Mouse (Mus musculus) gastrocnemius, postnatal 14 days (tissue): Measurements from ENCODE around the gene Jup. TPM values are rescaled to one million over a fixed set of nuclear protein-coding genes. Genes with fewer than 3 reads are reported as not detected.
"Not testable (repeated sequence)": the region's sequence is repeated elsewhere in the genome, so short reads cannot be mapped to it uniquely, and the experiment has no call there.

Source experiments
- DNase-seq: peaks from one replicate; pipeline ENCODE4 v3.0.0; 2021; ENCODE audit warnings: mixed read lengths
- intact Hi-C: fragments of 180-260 bp; cut with DNase I; formaldehyde crosslinking; loops from one replicate; pipeline ENCODE4 v1.15.1; 2025; ENCODE audit warnings: low total_unique reads
- total RNA-seq, 2 experiments: library from RNA; stranded (reverse); gene quantifications; 2 replicates each; pipeline ENCODE4 v1.2.3; 2021

The Jup gene
- total RNA-seq, 2 experiments from 2014 or later, result 88.5 to 89.4 TPM

DNA sequence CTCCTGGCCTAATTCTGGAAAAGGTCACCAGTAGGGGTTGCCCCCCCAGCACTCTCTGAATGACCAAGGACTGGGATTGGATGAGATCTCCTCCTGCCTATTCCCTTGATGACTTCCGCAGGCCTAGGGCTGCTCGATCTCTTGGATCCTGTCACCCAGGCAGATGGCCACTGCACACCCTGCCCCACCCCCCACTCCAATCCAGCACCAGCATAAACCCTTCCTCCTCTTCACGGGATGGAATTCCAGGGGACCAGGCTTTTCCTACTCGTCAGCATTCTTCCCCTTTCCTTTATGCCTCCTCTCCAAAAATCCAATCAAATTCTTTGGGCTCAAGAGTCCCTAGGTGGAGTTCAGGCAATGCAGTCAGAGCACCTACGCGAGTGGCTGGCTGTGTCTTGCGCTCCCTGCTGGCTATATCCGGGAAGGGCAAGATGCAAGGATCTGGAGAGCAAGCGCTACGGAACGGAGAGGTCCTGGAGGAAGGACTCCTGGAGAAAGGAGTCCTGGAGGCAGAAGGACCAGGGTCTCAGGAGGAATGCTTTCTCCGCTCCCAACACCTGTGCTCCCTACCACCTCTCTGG is 34.5 kb downstream of the Jup start:
- intact Hi-C loops, result loop anchor here (2.0 kb wide), 1 partner anchor 46 kb away; no protein-coding TSS in a partner anchor

DNA sequence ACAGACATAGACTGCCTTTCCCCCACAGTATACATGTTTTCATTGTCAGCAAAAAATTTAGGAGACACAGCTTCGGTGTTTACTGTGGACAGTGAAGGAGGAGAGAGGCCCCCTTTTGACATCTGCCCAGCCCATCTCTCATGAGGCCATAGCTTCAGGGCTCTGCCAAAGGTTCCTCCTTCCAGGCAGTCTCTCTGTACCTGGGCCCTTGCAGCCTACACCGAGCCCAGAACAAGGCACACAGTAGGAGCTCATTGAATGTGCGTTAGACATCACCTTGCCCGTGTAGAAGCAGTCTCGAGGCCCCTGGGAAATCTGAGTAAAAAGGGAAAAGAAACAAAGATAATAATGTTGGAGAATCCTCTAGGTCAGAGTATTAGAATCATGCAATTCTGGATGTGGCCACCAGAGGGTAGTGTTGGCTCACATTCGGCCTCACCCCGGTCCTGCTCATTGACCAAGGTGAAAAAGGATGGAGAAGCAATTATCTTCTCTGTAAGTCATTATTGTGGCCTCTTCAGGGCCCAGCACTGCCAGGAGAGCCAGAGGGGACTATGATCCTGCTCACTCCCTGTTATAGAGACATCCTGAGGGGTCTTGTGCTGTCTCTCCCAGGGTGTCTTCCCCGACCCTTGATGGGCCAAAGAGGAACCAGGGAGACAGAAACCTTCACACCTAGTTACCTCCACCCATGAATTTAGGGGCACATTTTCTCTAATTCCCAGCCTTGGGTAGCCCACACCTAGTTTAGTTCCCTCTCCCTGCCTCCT is 35.2 kb downstream of the Jup start:
- intact Hi-C loops, result loop anchor here (2.0 kb wide), 1 partner anchor 46 kb away; no protein-coding TSS in a partner anchor
- DNase-seq, result peak; percentile 73

More for the DNA sequence above, 34.5 kb downstream of the Jup start:
- DNase-seq, result peak; percentile 70

DNA sequence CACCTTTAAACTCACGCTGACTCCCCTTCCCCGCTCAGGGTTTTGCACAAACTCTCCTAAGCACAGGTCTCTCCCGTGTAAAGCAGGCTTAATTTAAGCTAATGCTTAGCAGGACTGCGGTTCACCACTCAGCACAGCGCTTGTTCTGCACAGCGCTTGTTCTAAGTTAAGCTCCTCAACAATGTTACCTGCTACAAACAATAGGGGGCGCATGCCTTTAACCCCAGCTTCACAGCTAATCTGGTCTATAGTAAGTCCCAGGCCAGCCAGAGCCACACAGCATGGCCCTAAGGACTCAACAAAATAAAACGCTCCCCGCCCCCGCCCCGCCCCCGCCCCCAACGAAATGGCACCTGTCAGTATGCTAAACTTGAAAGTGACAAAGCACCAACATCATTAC is 36.5 kb downstream of the Jup start:
- intact Hi-C loops, result not testable (repeated sequence)

DNA sequence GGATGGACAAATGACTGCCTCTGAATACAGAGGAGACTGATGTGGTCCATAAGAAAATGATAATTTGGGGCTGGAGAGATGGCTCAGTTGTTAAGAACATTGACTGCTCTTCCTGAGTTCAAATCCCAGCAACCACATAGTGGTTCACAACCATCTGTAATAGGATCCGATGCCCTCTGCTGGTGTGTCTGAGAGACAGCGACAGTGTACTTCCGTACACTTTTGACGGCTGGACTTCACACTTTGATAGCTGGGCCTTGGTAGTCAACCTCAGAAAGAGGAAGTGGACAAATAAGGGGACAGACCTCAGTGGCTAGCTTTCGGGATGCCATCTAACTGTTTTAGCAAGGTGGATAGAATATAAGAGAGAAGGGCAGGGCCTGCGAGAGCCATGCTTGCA is 37.4 kb downstream of the Jup start:
- DNase-seq, result no peak
- intact Hi-C loops, result no loop called here

More for the DNA sequence above, 36.5 kb downstream of the Jup start:
- DNase-seq, result not testable (repeated sequence)

DNA sequence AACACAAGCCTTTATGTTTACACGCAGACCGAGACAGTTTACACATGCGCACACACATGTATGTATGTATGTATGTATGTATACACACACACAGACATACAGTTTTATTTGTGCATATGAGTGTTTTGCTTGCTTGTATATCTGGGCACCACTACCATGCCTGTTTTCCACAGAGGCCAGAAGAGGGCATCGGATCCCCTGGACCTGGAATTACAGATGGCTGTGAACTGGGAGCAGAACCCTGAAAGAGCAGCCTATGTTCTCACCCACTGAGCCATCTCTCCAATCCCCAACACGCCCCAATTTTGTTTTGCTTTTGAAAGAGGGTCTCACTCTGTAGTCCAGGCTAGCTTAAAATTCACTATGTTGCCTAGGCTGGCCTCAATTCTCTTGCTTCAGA is 40.2 kb downstream of the Jup start:
- intact Hi-C loops, result no loop called here
- DNase-seq, result no peak

DNA sequence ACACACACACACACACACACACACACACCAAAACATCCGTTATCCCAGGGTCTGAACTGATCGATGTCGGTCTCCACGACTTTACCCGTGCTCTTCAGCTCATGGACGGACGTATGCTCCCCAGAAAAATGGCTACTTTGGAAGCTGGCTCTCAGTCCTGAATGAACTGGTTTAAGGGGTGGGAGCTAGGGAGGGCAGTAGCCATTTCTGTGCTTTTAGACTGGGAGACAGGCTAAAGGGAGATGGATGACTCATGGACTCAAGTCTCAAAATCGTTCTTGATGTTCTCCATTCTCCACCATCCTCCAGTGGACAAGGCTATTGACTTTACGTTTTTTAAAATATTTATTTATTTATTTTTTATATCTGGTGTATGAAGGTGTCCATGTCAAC is 40.7 kb downstream of the Jup start:
- intact Hi-C loops, result no loop called here
- no peak for DNase-seq

DNA sequence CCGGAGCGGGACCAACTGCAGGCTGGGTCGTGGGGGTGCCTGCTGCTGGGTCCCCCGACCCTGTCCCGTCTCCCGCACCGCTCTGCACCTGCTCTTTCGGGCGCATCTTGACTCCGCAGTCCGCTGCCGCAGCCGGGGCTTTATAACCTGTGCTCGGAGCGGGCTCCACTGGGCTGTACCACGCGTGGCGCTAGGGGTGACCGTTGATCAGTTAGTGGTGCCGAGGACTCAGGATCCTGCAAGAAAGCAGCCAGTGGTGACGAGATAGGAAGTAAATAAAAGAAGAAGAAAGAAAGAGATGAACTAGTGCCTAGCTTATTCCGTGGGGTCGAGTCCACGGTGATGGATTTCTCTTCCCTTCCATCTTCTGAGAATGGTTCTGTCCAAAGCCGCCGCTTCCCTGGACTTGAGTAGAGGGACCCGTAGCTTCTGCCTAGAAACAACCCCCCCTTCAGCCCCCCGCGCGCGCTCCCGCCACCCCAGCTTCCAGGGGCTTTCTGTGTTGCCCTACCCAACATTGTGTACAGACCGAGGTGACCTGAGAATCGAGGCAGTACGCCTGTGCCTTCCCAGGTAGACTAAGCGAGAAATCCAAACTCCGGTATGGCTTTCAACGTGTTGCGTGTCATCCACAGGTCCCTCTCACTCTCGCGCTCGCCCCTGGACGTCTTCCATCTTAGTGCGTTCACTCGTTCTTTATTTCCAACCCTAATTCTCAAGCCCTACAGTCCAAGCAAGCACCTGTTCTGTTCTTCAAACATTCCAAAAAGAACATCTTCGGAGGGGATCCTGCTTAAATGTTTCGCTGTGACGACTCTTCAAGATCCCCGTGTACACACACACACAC is 41.4 kb downstream of the Jup start, which contains the start of gene Hap1:
Hap1 (minus strand) TSS at position 157 of the 847 bp plus-strand sequence.
- intact Hi-C loops, result no loop called here
- DNase-seq, result peak; percentile 68

DNA sequence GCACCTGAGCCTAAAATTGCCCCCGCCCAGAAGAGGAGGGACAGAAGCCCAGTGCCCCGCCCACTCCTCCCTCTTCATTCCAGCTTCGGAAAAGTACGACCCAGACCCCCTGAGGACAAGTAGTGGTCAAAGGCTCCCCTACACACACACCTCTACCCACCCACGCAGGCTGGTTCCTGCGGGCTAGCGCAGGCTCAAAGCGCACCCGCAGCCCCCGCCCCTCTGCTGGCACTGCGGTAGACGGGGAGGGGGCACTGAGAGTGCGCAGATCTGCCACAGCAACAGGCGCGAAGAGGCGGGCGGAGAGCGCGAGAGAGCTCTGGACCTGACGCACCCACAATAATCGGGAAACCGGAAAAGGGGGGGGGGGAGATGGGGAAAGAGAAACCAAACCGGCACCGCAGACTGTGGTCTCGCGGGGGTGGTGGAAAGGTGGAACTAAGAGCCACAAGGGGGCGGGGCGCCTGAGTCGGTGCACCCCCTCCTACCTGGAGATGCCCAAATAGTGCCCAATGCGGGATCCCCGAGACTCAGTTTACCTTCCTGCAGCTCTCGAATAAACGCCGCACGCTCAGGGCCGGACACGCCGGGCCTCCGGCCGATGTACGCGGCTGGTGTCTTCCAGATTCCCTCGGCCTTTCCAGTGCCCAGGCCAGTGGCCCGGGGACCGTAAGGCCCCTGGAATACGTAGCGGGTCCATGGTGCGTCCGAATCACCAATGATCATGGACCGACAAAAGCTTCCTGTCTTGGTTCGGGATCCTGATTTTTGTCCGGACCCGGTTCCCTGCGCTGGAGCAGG is 42.2 kb downstream of the Jup start:
- no peak for DNase-seq
- intact Hi-C loops, result no loop called here

DNA sequence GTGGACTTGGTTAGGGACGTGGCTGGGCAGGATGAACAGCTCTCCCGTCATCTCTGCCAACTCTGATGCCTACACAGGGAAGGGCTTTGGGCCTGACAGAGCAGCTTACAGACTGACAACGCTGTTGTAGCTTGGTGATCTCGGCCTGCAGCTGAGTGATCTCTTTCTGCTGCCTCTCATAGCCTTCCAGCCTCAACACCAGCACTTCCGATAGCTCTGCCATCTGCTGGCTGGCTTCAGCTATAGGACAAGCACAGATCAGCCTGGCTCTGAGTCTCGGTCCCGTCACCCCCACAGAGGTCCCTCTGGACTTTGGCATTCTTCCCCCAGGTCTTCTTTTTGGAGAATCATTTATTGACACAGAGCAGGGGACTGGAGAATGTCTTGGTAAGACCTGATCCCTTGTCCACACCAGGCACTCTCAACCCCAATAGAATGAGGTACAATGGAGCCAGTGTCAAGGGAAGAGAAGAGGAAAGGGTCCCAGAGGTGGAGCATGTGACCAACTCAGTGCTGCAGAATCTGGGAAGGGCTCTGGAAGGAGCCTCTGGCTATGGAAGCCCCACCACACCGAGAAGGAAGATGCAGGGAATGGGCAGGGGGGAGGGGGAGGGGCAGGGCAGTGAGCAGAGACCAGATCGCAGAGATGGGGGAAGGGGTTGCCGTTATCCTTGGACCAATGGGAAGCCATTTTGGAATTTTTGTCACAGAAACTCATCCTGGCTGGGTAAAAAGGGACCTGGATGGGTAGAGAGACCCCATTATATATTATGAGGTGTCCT is 45.3 kb downstream of the Jup start:
- intact Hi-C loops, result no loop called here
- no peak for DNase-seq

DNA sequence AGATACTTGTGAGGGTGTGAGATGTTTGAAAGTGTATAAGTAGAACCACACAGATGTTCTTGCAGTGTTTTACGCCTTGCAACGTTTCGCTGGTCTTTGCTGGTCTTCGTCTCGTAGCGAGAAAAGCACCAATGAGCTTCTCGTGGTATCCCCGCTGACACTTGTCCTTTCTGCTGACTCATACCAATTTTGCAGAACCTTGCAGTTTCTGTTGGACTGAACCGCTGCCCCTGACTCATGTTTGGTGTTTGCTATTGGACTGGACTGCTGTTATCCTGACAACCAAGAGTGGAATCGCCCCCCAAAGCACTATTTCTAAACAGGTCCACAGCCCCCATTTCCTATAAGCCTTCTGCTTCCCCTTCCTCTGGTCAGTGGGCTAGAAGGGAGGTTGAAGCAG is 53.3 kb downstream of the Jup start:
- intact Hi-C loops, result no loop called here
- DNase-seq, result no peak

DNA sequence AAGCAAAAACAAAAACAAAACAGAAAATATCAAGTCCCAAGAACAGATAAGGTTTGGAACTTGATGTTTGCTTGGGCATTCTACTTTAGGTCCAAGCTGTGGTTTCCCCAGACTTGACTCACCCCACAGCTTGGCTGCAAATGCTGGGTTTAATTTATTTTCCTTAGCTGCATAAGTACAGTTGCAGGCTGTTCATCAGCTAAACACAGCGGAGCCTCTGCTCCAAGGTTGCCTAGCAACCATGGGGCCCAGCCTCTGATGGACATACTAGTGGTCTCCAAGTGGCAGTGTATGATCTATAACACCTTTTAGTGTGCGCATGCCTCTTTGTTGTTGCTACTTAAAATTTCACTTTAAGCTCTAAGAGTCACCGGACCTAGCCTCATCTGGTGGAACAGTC is 61.8 kb downstream of the Jup start:
- intact Hi-C loops, result no loop called here
- no peak for DNase-seq

DNA sequence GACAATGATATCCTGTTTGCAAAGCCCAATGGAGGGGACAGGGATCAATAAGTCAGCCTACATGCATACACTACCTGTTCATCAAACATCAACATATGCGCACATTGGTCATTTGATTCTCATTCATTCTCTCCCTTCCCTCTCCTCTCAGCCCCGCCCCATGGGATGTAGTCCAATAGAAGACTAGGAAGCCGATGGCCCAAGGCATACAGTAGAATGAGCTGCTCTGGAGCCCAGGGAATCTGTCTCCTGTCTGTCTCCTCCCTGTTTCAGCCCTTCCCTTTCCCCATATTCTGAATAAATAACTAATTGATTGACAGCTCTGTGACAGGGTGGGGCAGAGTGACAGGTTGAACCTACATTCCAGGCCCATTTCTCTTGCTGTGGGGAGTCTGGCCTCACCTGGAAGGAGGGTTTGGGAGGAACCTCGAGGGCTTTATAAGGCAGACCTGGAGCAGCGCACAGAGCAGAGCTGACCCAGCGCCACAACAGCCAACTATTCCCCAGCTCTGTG is 63.6 kb downstream of the Jup start, which contains the start of gene Gast:
Gast (plus strand) TSS at position 464 of the 514 bp plus-strand sequence.
- DNase-seq, result no peak
- intact Hi-C loops, result no loop called here

DNA sequence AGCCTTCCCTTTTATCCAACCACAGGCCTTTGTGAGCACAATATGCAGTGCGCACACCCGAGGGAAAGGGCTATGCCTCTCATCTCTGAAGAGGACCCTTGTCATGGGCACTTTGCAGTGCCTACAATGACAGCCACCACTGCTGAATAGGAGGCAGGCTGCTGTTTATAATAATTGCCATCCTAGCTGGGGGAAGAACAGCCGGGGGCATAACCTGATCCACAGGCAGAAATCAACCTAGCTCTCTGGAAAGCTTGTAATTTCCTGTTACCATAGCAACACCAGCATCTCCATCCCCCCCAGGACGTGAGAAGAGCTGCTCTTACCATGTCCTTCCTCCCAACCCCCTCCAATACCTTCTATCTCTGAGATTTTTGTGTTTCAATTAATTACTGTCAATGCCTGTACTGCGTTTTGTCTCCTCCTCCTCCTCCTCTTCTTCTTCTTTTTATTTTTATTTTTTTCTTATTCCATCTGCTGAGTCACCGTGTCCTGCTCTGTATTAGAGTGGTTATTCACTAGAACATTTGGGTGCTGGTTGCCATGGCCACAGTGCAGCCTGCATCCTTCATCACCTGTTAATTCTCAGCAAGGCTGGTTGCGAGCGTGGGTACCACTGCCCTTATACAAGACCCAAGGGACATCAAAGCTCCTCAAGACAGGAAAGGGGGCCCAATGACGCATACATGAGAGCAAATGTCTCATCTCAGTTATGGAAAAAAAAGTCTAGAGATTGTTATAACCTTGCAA is 64.6 kb downstream of the Jup start:
- intact Hi-C loops, result no loop called here

DNA sequence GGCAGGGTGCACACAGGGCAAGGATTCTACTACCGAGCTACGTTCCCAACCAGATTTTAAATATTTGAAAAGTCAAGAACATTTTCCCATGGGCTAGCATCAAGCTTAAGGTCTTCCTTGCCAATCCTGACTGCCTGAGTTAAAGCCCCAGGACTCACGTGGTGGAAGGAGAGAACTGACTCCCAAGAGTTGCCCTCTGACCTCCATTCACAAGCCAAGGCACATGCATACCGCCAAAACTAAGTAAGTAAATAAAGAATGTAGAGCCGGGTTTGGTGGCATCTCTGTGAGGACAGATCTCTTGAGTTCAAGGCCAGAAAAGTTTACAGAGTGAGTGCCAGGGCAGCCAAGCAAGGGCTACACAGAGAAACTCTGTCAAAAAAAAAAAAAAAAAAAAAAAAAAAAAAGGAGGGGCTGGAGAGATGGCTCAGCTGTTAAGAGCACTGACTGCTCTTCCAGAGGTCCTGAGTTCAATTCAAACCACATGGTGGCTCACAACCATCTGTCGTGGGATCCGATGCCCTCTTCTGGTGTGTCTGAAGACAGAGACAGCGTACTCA is 66.7 kb downstream of the Jup start:
- DNase-seq, intact Hi-C loops: not testable (repeated sequence)

More for the DNA sequence above, 64.6 kb downstream of the Jup start:
- DNase-seq, result no peak

DNA sequence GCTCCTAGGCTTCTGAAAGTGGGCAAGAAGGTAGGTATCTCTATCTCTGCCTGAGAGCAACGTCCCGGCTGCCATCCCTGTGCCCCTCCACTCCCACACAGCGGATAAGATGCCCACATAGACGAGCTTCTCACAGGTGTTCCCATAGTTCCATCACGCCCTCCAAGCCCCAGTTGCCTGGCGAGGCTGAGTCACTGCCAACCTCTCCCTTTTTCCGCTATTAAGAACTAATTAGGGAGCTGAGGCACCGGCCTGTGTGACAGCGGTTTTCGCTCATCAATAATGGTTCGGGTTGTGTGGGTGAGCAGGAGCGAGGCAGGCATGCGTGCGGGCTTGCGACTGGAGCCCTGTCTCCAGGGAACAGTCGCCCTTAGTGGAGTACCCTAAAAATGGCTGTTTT is 67.3 kb downstream of the Jup start:
- no peak for DNase-seq
- intact Hi-C loops, result no loop called here

DNA sequence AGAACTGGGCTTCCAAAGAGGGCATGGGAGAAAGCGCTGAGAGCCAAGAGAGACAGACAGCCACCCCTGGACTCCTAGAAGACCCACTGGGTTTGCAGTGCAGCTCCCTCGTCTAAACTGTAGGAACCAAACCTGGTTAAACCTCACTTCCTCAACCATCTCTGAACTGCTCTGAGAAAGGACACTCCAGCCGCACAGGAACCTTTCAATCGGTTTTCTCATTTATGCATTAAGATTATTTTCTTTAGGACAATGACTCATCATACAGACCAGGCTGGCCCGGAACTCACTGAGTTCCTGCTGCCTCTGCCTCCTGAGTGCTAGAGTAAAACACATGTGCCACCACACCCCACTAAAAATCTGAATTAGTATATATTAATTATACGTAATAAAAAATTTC is 69.8 kb downstream of the Jup start:
- no peak for DNase-seq
- intact Hi-C loops, result no loop called here

DNA sequence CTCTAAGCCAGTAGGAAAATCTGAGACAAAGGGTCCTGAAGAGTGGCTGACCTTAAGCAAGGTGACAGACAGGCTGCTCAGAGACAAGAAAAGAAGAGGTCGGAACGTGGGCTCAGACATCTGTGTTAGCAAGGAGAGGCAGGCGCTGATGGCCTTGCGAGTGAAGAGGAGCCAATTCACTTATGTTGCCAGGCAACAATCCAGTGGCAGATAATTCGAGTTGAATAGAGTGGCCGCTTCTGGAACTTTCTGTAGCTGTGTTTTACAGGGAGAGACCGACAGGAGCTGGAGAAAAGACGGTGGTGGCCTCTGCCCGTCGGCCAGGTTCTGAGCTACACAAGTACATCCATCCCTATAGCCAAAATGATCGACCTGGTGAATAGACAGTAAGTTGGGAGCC is 70.2 kb downstream of the Jup start:
- no peak for DNase-seq
- intact Hi-C loops, result no loop called here
